Mouse (Mus musculus): ENCODE results near the gene Actb.

The Actb gene

DNA sequence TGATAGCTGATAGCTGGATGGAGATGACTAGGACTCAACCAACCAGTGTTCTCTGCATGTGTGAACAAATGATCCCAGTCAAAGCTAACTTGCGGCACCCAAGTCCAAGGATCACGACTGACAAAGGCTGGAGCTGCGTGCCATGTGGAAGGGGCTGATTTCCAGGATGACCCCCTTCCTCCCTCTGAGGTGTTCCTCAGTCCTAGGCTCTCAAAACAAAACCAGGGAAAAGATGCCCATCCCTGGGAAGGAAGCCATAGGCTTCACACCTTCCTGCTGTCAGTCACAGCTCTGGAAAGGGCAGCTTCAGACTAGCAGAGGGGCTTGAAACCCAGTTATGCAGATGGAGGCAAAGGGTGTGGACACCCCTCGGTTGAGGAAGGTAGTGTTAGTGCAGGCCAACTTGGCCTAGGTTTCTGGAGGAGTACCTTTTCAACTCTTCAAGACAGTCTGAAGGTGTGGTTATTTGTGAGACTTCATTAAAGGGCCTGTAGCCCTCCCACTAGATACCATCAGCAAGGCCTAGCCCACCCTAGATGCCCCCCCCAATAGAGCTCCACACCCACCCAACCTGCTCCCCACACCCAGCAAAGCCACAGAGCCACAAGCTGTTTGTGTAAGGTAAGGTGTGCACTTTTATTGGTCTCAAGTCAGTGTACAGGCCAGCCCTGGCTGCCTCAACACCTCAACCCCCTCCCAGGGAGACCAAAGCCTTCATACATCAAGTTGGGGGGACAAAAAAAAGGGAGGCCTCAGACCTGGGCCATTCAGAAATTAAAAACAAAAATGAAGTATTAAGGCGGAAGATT lies 3.8 kb downstream of the Actb start:
- CTCF ChIA-PET, result interaction anchor here (0.6 to 2.2 kb wide), 2 partner anchors 29 to 140 kb away, joined by 5 to 7 read pairs; no protein-coding TSS in a partner anchor

DNA sequence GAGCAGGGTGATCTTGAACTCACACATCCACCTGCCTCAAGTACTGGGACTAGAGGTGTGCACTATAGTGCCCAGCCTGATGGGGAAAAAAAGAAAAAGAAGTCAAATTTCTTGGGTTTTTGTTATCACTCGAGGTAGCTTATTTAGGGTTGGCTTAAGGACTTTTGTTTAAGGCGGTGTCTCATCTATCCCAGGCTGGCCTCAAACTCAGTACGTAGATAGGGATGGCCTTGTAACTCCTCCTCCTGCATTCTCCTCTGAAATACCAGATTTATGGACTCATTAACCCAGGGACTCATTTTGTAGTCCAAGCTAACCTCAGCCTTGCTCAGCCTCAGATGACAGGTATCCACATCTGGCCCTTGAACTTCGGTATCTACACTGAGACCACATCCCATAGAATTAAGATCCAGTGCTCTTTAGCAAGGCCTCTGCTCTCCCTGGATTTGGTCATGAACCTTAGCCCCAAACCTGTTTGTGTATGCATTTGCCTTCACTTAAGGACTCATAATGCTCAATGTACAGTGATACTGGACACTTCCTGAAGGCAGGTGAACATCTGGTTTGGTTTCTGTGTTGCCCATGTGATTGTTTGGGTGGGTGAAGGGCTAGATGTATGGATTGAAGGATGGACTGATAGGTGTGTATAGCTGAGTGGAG lies 4.6 kb downstream of the Actb start:
- CTCF ChIA-PET, result interaction anchor here (0.6 to 2.2 kb wide), 3 partner anchors 29 to 153 kb away, joined by 3 to 7 read pairs (median 4); no protein-coding TSS in a partner anchor

DNA sequence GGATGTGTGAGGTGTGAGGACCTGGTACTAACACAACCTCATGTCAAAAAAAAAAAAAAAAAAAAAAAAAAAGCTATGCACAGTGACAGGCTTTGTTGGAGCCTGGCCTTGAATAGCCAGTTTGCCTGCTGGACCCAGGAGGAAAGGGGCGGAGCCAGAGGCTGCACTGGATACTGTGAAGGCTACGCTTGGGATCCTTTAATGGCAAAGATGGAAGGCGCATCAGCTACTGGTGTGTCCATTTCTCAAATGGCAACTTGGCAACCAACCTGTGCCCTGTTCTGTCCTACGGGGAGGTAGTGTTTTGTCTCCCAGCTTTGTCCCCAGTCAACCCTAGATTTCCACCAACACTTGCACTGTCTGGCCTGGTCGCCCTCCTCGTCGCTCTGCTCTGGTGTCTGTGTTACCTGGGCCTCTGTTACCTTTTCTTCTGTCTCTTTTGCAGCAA lies 5.2 kb downstream of the Actb start:
- CTCF ChIA-PET, result interaction anchor here (0.6 to 1.3 kb wide), 3 partner anchors 17 to 153 kb away, joined by 3 to 8 read pairs (median 4); no protein-coding TSS in a partner anchor

DNA sequence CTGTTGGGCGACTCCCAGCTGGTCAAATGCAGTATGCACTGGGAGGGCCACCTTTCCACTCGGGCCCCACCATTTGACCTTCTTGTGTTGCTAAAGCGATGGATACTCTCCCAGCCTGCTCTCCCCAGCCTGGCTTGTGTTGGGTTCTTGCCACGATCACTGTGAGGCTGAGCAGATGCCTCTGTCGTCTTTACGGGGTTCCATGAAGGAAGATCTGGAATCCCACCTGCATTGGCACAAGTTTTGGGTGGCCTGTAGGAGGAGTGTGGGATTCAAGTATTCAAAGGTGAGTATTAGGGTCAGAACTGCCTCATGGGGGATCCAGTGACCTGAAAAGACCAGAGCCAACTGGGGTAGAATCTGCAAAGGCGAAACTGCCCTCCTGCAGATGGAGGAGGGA lies 5.9 kb downstream of the Actb start:
- CTCF ChIA-PET, result interaction anchor here (0.7 to 1.3 kb wide), 2 partner anchors 16 to 30 kb away, joined by 3 to 8 read pairs; no protein-coding TSS in a partner anchor

DNA sequence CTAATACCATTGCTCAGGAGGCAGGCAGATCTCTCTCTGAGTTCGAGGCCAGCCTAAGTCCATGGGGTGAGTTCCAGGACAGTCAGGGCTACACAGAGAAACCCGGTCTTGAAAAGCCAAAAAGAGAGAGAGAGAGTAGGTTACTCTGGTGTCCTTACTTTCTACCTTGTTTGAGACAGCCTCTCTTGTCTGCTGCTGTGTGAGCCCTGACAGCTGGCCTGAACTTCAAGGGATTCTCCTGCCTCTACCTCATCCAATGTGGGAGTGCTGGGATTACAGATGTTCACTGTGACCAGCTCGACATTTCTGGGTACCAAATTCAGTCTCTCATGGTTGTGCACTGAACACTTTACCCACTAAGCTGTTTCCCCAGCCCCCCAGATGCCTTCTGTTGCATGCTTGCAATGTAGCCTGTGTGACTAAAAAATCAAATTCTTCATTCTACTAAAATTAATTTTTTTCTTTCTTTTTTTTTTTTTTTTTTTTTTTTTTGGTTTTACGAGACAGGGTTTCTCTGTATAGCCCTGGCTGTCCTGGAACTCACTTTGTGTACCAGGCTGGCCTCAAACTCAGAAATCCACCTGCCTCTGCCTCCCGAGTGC lies 6.5 kb downstream of the Actb start:
- CTCF ChIA-PET, result no interaction called here

DNA sequence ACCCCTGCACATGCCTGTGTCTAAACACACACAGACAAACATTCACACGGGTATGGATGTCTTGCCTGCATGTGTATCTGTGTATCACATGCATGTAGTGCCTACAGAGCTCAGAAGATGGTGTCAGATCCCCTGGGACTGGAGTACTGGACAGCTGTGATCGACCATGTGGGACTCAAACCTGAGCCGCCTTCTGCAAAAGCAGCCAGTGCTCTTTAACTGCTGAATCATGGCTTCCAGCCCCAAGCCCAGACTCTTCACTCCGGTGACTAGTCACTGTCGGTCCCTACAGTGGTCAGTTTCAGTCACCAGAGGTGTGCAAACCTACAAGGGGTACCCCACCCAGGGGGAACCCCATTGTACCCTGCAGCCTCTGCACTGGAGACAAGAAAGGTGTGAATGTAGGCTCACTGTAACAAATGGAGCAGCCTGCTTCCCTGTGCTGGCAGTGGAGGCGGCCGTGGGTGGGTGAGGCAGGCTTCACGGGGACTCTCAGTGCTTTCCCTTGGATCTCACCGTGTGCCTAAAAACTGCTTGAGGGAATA lies 7.4 kb downstream of the Actb start:
- CTCF ChIA-PET, result no interaction called here

DNA sequence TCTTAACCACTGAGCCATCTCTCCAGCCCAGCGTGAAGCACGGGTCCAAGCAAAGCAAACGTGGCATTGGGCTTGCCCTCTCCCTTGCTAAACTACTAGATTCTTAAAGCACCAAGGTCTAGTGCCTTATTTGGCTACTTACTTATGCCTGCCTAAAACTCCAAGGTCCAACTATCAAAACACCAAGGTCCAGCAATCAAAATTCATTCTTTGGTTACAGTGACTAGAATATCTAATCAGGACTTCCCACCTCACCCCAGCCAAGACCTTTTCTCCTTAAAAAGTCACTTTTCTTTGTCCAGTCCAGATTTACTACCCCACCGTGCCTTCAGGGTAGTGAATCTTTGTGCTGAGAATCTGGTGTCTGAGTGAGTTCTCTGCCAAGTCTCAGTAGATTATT lies 8.2 kb downstream of the Actb start:
- CTCF ChIA-PET, result no interaction called here

DNA sequence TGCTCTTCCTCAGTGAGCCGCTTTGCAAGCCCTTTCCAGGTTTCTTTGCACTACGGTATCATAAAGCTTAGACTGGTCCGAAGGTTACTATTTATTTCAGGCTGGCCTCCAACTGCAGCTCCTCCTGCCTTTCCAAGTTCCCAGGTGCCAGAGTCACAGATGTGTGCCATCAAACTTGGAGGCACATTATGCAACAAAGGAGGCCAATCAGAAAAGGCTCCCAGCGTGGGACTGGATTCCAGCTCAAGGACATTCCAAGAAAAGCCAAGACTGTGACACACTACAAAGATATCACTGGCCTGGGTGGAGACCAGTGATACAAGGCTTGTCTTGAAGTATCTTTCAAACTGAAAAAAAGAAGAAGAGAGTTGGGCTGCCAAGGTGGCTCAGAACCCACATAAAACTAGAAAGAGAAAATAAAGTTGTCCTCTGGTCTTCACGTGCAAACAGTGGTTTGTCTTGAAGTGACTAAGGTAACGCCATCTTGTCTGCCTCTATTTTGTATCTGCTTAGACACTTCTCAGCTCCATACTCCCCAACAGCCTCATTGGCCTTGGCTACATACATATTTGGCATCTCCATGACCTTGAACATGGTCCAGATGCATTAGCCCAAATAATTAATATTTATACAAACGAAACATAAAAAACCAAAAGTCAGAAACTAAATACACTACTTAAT lies 8.8 kb downstream of the Actb start:
- CTCF ChIA-PET, result no interaction called here

DNA sequence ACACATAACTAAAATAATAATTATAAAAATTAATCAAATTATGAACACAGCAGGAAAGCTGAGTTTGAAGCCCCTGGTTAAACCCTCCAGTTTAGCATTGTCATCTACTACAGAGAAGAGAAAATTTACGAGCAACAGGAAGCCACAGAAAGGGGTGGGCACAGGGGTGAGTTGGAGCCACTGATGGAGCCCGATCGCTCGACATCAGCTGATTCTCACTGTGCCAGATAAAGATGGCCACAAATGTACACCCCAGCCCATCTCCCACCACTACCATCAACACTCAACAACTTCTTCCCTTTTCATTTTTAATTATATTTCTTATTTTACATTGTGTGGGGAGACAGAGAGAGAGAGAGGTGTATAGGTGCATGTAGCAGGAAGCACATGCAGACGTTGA lies 9.8 kb downstream of the Actb start:
- CTCF ChIA-PET, result no interaction called here

DNA sequence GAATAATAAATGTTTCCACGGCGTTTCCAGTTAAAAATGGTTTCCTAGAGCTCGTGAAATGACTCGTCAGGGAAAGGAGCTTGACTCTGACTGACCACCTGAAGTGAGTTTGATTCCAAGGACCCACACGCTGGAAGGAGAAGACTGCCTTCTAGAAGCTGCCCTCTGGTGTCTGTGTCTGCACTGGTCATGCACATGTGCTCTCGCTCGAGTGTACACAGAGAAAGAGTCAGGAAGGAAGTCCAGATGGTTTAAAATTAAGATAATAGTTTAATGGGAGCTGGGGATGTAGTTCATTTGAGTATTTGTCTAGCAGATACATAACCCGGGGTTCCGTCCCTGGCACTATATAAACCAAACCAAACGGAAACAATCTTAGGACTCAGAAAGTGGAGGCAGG lies 10.4 kb downstream of the Actb start:
- CTCF ChIA-PET, result no interaction called here

DNA sequence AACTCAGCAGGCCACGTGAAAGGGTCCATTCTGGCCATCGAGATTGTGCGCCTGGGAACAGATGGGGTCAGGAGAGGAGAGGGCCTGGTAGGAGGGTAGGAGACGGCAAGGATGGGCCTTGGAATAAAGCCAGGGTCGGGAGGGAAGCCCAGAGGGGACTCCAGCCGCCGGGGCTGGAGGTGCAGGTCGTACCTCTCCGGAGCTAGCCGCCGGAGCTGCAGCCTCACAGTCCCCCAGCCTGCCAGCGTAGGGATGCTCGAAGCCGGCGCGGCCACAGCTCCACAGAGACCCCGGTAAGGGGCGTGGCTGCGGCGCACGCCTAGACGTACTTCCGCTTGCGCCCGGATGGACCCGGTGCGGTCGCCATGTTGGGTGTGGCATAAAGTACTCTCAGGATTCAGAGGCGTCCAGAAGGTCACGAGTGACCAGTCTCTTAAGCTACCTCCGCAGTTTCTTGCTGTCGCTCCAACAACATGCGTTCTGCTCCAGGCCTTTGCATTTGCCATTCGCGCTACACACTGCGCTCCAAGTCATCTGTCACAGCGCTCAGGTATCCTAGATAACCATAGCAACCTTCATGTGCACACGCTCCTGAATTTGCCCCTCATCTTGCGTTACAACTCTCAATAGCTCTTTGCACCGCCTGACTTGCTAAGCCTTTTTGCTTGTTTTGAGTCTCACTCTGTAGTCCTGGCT lies 11.5 kb downstream of the Actb start, which contains the start of gene Fbxl18:
Gene Fbxl18 (minus strand): TSS at position 504 of the 696 bp plus-strand sequence.
- CTCF ChIA-PET, result interaction anchor here (1.4 kb wide), 1 partner anchor 14 kb away, joined by 4 read pairs; no protein-coding TSS in a partner anchor

DNA sequence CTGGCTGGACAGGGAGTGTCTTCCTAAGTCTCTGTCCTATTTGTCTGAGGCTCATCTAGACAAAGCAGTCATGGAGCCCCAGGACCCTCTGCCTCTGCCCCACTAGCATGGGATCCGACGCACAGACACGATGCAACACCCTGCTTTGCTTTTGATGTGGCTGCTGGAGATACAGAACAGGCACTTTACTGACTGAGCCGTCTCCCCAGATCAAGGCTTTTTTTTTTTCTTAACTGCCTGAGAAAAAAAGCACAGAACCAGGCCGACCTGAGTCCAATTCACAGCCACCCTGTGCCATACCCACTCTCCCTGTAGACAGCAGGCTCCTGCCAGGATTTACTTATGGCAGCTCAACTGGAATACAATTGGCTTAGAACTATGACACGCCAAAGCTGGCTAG lies 15.2 kb downstream of the Actb start:
- CTCF ChIA-PET, result no interaction called here

DNA sequence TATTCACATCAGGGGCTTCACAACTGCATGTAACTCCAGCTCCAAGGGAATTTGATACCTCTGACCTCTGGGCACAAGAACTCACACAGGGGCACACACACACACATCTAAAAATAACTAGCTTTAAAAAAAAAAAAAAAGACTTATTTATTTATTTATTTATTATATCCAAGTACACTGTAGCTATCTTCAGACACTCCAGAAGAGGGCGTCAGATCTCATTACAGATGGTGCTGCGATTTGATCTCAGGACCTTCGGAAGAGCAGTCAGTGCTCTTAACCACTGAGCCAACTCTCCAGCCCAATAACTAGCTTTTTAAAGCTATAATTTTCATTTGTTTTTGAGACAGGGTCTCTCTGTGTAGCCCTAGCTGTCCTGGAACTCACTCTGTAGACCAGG lies 19.0 kb downstream of the Actb start:
- CTCF ChIA-PET, result interaction anchor here (0.6 to 1.4 kb wide), 5 partner anchors 40 to 1385 kb away, joined by 3 to 7 read pairs (median 3); no protein-coding TSS in a partner anchor

DNA sequence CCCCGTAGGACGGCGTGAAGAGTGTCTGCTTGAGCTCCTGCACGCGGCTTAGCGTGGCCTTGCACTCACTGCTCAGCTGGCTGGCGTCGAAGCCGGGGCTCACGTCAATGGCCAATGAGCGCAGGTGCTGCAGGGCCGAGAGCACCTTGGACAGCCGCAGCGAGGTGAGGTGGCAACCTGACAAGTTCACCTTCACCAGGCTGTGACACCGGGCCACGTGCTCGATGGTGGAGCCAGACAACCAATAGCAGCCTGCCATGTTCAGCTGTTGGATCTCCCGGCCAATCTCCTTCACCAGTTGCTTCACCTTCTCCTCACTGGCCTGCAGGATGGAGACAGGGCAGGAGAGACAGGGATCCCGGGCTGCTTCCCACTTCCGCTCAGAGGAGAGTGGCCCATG lies 19.8 kb downstream of the Actb start:
- CTCF ChIA-PET, result interaction anchor here (0.7 to 1.4 kb wide), 3 partner anchors 39 to 45 kb away, joined by 3 to 7 read pairs (median 6); no protein-coding TSS in a partner anchor

DNA sequence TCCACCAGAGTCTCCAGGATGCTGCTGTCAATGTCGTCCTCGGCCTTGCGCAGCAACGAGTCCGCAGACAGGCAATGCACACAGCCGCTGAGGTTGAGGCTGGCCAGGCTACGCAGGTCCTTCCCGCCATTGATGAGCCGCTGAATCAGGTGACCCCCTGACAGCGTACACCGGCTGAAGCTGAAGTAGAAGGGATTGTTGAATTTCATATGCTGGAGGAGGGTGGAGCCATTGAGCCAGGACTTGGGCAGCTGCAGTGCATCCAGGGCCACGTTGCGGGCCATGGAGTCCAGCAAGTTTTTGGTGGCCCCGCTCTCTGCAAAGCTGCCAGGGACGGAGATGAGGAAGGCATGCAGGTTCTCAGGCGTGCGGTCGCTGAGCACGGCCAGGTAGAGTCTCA lies 20.4 kb downstream of the Actb start:
- CTCF ChIA-PET, result no interaction called here

DNA sequence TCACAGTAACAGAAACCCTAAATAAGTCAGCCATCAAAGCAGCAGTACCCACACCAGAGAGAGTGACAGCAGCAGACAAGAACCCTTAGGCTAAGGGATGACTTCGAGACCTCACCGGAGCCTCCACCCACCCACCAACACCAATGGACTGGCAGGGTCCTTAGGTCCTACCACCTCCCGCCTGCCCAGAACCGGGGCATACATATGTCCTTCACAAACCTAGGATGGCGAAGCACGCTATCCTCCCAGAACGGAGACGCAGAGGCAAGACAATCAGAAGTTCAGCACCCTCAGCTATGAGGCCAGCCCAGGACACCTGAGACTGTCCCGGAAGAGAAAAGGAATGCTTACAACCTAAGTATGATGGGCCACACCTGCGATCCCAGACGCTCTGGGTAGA lies 24.1 kb downstream of the Actb start:
- CTCF ChIA-PET, result no interaction called here

DNA sequence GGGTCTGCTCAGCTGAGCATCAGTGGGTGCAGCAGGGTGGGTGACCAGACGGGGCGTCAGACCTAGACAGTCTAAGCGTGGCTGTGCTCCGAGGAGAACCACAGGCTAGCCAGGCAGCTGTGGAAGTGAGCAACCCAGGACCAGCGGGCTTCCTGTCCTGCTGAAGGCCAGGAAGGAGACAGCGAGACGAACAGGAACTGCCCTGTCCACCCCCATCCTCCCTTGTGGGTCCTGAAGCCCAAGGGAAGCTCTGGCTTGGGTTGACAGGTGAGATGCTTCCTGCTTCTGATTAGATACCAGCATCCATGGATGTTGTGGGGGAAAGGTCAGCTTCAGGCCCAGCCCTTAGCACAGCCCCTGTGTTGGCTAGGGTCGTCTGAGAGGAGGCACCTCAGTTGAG lies 24.6 kb downstream of the Actb start:
- CTCF ChIA-PET, result interaction anchor here (0.6 to 1.1 kb wide), 2 partner anchors 52 to 58 kb away, joined by 3 to 5 read pairs; no protein-coding TSS in a partner anchor

DNA sequence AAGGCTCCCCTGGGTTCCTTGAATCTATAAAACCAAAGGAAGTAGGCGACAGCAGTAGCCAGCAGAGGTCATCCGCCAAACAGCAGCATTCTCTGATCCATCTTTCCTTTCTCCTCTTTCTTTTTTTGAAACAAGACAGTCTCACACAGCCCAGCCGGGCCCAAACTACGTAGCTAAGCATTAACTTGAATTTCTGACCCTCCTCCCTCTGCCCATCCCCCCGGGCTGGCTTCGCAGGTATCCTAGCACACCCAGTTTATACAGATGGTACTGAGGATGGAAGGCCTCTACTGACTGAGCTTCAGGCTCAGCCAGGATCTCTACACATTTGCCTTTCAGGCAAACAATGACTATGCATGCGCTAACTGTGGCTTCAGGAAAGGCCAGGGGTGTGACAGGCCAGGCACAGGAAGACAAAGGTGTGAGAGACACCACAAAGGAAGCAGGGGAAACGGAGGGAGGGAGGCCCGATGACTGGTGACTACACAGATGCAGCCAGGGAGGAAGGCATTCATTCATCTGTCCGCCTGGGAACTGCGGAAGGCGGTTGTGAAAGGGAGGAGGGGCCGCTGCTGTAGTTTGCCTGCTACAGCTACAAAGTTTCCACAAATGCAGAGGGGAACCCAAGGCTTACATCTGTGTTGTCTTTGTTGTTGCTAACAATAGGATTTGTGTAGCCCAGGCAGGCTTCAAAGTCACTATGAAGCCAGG lies 25.6 kb downstream of the Actb start:
- CTCF ChIA-PET, result interaction anchor here (0.6 to 1.1 kb wide), 3 partner anchors 49 to 386 kb away, joined by 3 to 7 read pairs (median 3); no protein-coding TSS in a partner anchor

DNA sequence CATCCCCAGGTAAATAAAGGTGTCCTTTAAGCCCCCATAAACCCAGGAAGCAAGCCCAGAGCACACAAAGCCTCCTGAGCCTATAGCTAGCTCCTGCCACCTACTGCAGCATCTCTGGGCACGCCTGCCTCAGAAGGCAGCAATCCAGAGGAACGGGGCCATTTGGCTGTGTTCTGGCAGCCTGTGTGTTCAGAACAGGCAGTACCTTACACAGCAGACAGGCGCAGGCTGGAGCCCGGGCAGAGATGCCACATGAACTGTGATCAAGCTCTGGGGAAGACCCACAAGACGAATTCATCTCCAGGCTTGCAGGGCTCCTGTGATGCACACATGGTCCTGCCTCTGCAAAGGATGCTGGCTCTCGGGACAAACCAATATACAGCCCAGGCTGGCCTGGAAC lies 26.3 kb downstream of the Actb start:
- CTCF ChIA-PET, result interaction anchor here (0.9 kb wide), 1 partner anchor 50 kb away, joined by 3 read pairs; no protein-coding TSS in a partner anchor

Data from spleen, embryonic (tissue).